Mouse (Mus musculus) hindbrain, embryonic 16.5 days (tissue): ENCODE measurements around the gene Usp11. TPM values are rescaled to one million over a fixed set of nuclear protein-coding genes. Genes with fewer than 3 reads are reported as not detected.

ENCODE experiments used
- ATAC-seq: fragments of 200-750 bp; cut with Nextera tagmentation; 2 replicates; pipeline ENCODE4 v1.8.0; 2017; ENCODE audit warnings: moderate TSS enrichment, moderate library complexity
- H3K27ac ChIP-seq: fragments of 300-500 bp; sonication (generic); 2 replicates; pipeline ENCODE4 v1.5.1; 2014; ENCODE audit warnings: low read depth, mild to moderate bottlenecking, control low read depth, low read length, moderate library complexity
- H3K27me3 ChIP-seq: fragments of 300-500 bp; sonication (generic); replicated peaks from 2 replicates; pipeline ENCODE4 v1.6.1; 2014; ENCODE audit warnings: low read length; ENCODE audit not compliant: control insufficient read depth, insufficient read depth
- H3K36me3 ChIP-seq: fragments of 300-500 bp; sonication (generic); 2 replicates; pipeline ENCODE4 v1.6.1; 2014; ENCODE audit warnings: mild to moderate bottlenecking, low read length, moderate library complexity, mixed read lengths; ENCODE audit not compliant: control insufficient read depth, insufficient read depth
- H3K4me1 ChIP-seq: fragments of 300-500 bp; sonication (generic); 2 replicates; pipeline ENCODE4 v1.6.1; 2014; ENCODE audit warnings: low read depth, low read length; ENCODE audit not compliant: control insufficient read depth, insufficient read depth
- H3K4me2 ChIP-seq: fragments of 300-500 bp; sonication (generic); 2 replicates; pipeline ENCODE4 v1.6.1; 2014; ENCODE audit warnings: mild to moderate bottlenecking, low read length, control low read depth, moderate library complexity
- H3K4me3 ChIP-seq: fragments of 300-500 bp; sonication (generic); 2 replicates; pipeline ENCODE4 v1.5.1; 2014; ENCODE audit warnings: mild to moderate bottlenecking, low read length, control low read depth, moderate library complexity
- H3K9ac ChIP-seq: fragments of 300-500 bp; sonication (generic); 2 replicates; pipeline ENCODE4 v1.6.1; 2014; ENCODE audit warnings: low read depth, mild to moderate bottlenecking, control low read depth, low read length, moderate library complexity
- H3K9me3 ChIP-seq: fragments of 300-500 bp; sonication (generic); 2 replicates; pipeline ENCODE4 v1.6.1; 2014; ENCODE audit warnings: mild to moderate bottlenecking, low read length, moderate library complexity; ENCODE audit not compliant: control insufficient read depth
- WGBS: fragments of 180-500 bp; shearing (Covaris S2); extraction: QIAGEN DNeasy Blood & Tissue Kit; methylation state at CpG from one replicate; pipeline ENCODE4 v1.1.7; 2014; 5-methylcytosine and 5-hydroxymethylcytosine counted together
- polyA plus RNA-seq: library from polyadenylated mRNA; unstranded; fragments of >200 nt; fragmentation: Nextera tagmentation; extraction: Ambion mirVana; gene quantifications from 2 replicates; pipeline ENCODE4 v1.2.1, GENCODE M21; 2015

The Usp11 gene
- polyA plus RNA-seq = 97.8 and 110 TPM in 2 replicates

GRCm38 (mm10) chrX:20703741-20704290 lies at the start of gene Usp11:
Gene Usp11, plus strand, starts transcription at chrX:20703906.
- no peaks in the 10 kb centered on the region for H3K9me3 ChIP-seq
- peak within 1 kb of the TSS; percentile 72 for H3K9ac ChIP-seq
- peaks cover 4% of the 10 kb centered on the region for H3K36me3 ChIP-seq
- no peaks in the 10 kb centered on the region for H3K27me3 ChIP-seq
- 22% methylated on average over 32 of the region's 32 CpGs for WGBS
- peak within 1 kb of the TSS; percentile 84 for H3K27ac ChIP-seq
- H3K4me1 ChIP-seq = no peaks in the 10 kb centered on the region
- peak; percentile 84 for ATAC-seq
- H3K4me2 ChIP-seq = peak within 1 kb of the TSS; percentile 51
- H3K4me3 ChIP-seq = peak within 1 kb of the TSS; percentile 59

GRCm38 (mm10) chrX:20657593-20657992 lies 46.1 kb upstream of the Usp11 start:
- WGBS = 27% methylated on average over 5 of the region's 5 CpGs
- H3K4me2 ChIP-seq = peak overlapping the region; percentile 83
- ATAC-seq = no peak

GRCm38 (mm10) chrX:20658026-20658652 lies 45.6 kb upstream of the Usp11 start, which contains the start of gene Uba1:
Gene Uba1, plus strand, starts transcription at chrX:20658326.
- Histone ChIP-seq H3K36me3 (no peaks in the 10 kb centered on the region), H3K27ac (peak within 1 kb of the TSS; percentile 51), H3K4me2 (peak within 1 kb of the TSS; percentile 83), H3K4me1 (peaks cover 5% of the 10 kb centered on the region; the same call in 1 of the 2 replicates), H3K4me3 (peak within 1 kb of the TSS; percentile 50), H3K27me3 (no peaks in the 10 kb centered on the region), H3K9ac (peak within 1 kb of the TSS; percentile 58), H3K9me3 (no peaks in the 10 kb centered on the region)
- WGBS = 16% methylated on average over 27 of the region's 27 CpGs
- peak; percentile 89 for ATAC-seq

More at GRCm38 (mm10) chrX:20657593-20657992, 46.1 kb upstream of the Usp11 start:
- Histone ChIP-seq H3K9me3 (no peaks in the 10 kb centered on the region), H3K27ac (no peak overlapping the region), H3K4me1 (peaks cover 5% of the 10 kb centered on the region; the same call in 1 of the 2 replicates), H3K36me3 (no peaks in the 10 kb centered on the region), H3K27me3 (no peaks in the 10 kb centered on the region), H3K4me3 (peak overlapping the region; percentile 50), H3K9ac (no peak overlapping the region)

- no peak overlapping the region for H3K27ac ChIP-seq
- H3K4me2 ChIP-seq = peak overlapping the region; percentile 83
- H3K36me3 ChIP-seq = no peaks in the 10 kb centered on the region
- no peaks in the 10 kb centered on the region for H3K9me3 ChIP-seq
- H3K27me3 ChIP-seq = no peaks in the 10 kb centered on the region
- ATAC-seq = no peak
- H3K4me3 ChIP-seq = peak overlapping the region; percentile 50
- 18% methylated on average over 24 of the region's 24 CpGs for WGBS
- H3K4me1 ChIP-seq = peaks cover 5% of the 10 kb centered on the region; the same call in 1 of the 2 replicates
- peak overlapping the region; percentile 48 for H3K9ac ChIP-seq
Measured at GRCm38 (mm10) chrX:20658891-20659406, 44.8 kb upstream of the Usp11 start.

- no peaks in the 10 kb centered on the region for H3K9me3 ChIP-seq
- peak overlapping the region; percentile 8; the same call in 1 of the 2 replicates for H3K4me3 ChIP-seq
- WGBS = 27% methylated on average over 5 of the region's 5 CpGs
- no peak overlapping the region for H3K9ac ChIP-seq
- peak; percentile 58 for ATAC-seq
- peak overlapping the region; percentile 60 for H3K27ac ChIP-seq
- peak overlapping the region; percentile 31; the same call in 1 of the 2 replicates for H3K4me2 ChIP-seq
- H3K27me3 ChIP-seq = no peaks in the 10 kb centered on the region
- H3K36me3 ChIP-seq = no peaks in the 10 kb centered on the region
- peaks cover 18% of the 10 kb centered on the region for H3K4me1 ChIP-seq
Measured at GRCm38 (mm10) chrX:20662317-20662715, 41.4 kb upstream of the Usp11 start.

- H3K4me1 ChIP-seq = peaks cover 18% of the 10 kb centered on the region
- H3K27me3 ChIP-seq = no peaks in the 10 kb centered on the region
- H3K9ac ChIP-seq = peak overlapping the region; percentile 79
- peak overlapping the region; percentile 84 for H3K27ac ChIP-seq
- peak overlapping the region; percentile 61 for H3K4me3 ChIP-seq
- no peaks in the 10 kb centered on the region for H3K36me3 ChIP-seq
- peak overlapping the region; percentile 57 for H3K4me2 ChIP-seq
- 18% methylated on average over 20 of the region's 28 CpGs for WGBS
- no peaks in the 10 kb centered on the region for H3K9me3 ChIP-seq
- peak; percentile 90 for ATAC-seq
Measured at GRCm38 (mm10) chrX:20662716-20663443, 40.8 kb upstream of the Usp11 start.

GRCm38 (mm10) chrX:20663444-20663790 lies 40.3 kb upstream of the Usp11 start:
- ATAC-seq = no peak; the same call in 1 of the 2 replicates
- Histone ChIP-seq H3K27ac (peak overlapping the region; percentile 84), H3K4me3 (peak overlapping the region; percentile 61), H3K9ac (peak overlapping the region; percentile 79), H3K9me3 (no peaks in the 10 kb centered on the region), H3K27me3 (no peaks in the 10 kb centered on the region), H3K4me2 (peak overlapping the region; percentile 57), H3K4me1 (peaks cover 18% of the 10 kb centered on the region), H3K36me3 (peaks cover 2% of the 10 kb centered on the region; the same call in 1 of the 2 replicates)
- 11% methylated on average over 9 of the region's 9 CpGs for WGBS

- peak within 1 kb of the TSS; percentile 70 for H3K4me3 ChIP-seq
- H3K4me1 ChIP-seq = peaks cover 9% of the 10 kb centered on the region
- H3K36me3 ChIP-seq = peaks cover 6% of the 10 kb centered on the region
- ATAC-seq = peak; percentile 93
- H3K27me3 ChIP-seq = no peaks in the 10 kb centered on the region
- WGBS = 19% methylated on average over 16 of the region's 16 CpGs
- peak within 1 kb of the TSS; percentile 65 for H3K4me2 ChIP-seq
- peak within 1 kb of the TSS; percentile 87 for H3K9ac ChIP-seq
- peak within 1 kb of the TSS; percentile 96 for H3K27ac ChIP-seq
- H3K9me3 ChIP-seq = no peaks in the 10 kb centered on the region
Measured at GRCm38 (mm10) chrX:20687519-20688067, 16.1 kb upstream of the Usp11 start, which contains the start of gene Cdk16. Gene Cdk16, plus strand, starts transcription at chrX:20687954.
